In genomic region chr3:87408171-87408570, GRCm38 (mm10) we compare ENCODE assay signal across 10 mouse cellular contexts. TPM values are rescaled to one million over a fixed set of nuclear protein-coding genes. Genes with fewer than 3 reads are reported as not detected.
DNase-seq lines count a peak whose midpoint lies in the region; ATAC-seq and TF ChIP-seq lines count a peak whose summit lies in the region.
"Had no signal": no experiment of that assay in that cellular context is flagged by ENCODE, and none has a peak within 500 bp of the region (broad histone marks: within the 10 kb centered on the region; RNA-seq: fewer than 3 reads in every experiment).

No protein-coding gene starts in this region.

- no peak overlapping the region for H3K27ac ChIP-seq in ES-E14 (ENCODE audit: insufficient read depth, low read depth, low read length, poor library complexity, severe bottlenecking)
- H3K27ac ChIP-seq: neural tube, embryonic 12.5 days had no signal

- H3K4me3 ChIP-seq in ES-E14 (ENCODE audit: insufficient read depth in 1 of 2, low read depth in 1 of 2, low read length in 2 of 2, poor library complexity in 1 of 2, severe bottlenecking in 1 of 2), result no peak overlapping the region
- H3K4me3 ChIP-seq: erythroblast, embryonic 14.5 days; neural tube, embryonic 12.5 days had no signal

- no peaks in the 10 kb centered on the region for H3K36me3 ChIP-seq in ES-E14 (ENCODE audit: control insufficient read depth, insufficient read depth, low read length, poor library complexity, severe bottlenecking)
- H3K36me3 ChIP-seq: neural tube, embryonic 12.5 days had no signal

- in situ Hi-C loops in ES-E14 (cut with MboI; ENCODE audit: low sequenced_read_pairs in 2 of 2, unreplicated experiment in 2 of 2), result no loop called here

- ATAC-seq in megakaryocyte progenitor cell, adult 5-6 weeks (replicated peaks; ENCODE audit: poor library complexity), result peak; percentile 99

- H3K9me3 ChIP-seq in ES-E14 (ENCODE audit: control insufficient read depth, insufficient read depth, low read depth, low read length), result no peaks in the 10 kb centered on the region
- H3K9me3 ChIP-seq: neural tube, embryonic 12.5 days had no signal

- no peak overlapping the region for H3K9ac ChIP-seq in ES-E14 (ENCODE audit: insufficient read depth, low read depth, low read length, poor library complexity, severe bottlenecking)
- H3K9ac ChIP-seq: neural tube, embryonic 12.5 days had no signal

- DNase-seq in kidney, adult 8-10 months, result peak; percentile 4 to 10
- DNase-seq in kidney, postnatal 25 days, result no peak
- DNase-seq in ES-E14 (ENCODE audit: low read depth, low spot score), result peak; percentile 76
- DNase-seq in embryo, embryonic 9.5 days (ENCODE audit: extremely low spot score), result peak; percentile 27
- no peak for DNase-seq in right cerebral cortex, postnatal 4 days
- no peak for DNase-seq in frontal cortex, postnatal 14 days (ENCODE audit: low spot score in 2 of 2)
- DNase-seq in right cerebral cortex, postnatal 10 days (ENCODE audit: low spot score in 2 of 2), result no peak

- H3K4me1 ChIP-seq in ES-E14 (ENCODE audit: control insufficient read depth in 2 of 2, insufficient read depth in 2 of 2, low read length in 2 of 2, poor library complexity in 1 of 2), result peaks cover 0 to 12% of the 10 kb centered on the region in 2 experiments; a peak in 2 of 4 replicates
- H3K4me1 ChIP-seq: neural tube, embryonic 12.5 days had no signal

TF ChIP-seq in ES-E14, 5 proteins besides CTCF, POLR2A, EP300 and RAD21:
- TF ChIP-seq ZC3H11A (IDR thresholded peaks at IDR 0.05; ENCODE audit: borderline replicate concordance, low read depth, low read length), result no peak
- 0 out of 2 replicates have a peak, but pooled peaks have one; percentile 27 for TF ChIP-seq MAFK (IDR thresholded peaks at IDR 0.05; ENCODE audit: insufficient read depth, low read depth, low read length)
- no peak for TF ChIP-seq ZNF384 (IDR thresholded peaks at IDR 0.05; ENCODE audit: low read depth, low read length)

RNA-seq across cellular contexts. Expression of gene Fcrl5, which starts 27.4 kb away (rescaled TPM):
- 0.11 and 0.45 TPM in 2 replicates for total RNA-seq in ES-E14 (2012; rRNA removed)
- 0.05 TPM in 1 of 2 replicates, not detected in the other for total RNA-seq in megakaryocyte progenitor cell, adult 5-6 weeks (2015)
- total RNA-seq in megakaryocyte progenitor cell, adult 5-6 weeks (2017), result not detected in 2 replicates

RNA-seq across cellular contexts. Expression of gene Fcrl1, which starts 32.0 kb away (rescaled TPM):
- total RNA-seq in ES-E14 (2012; rRNA removed), result 0.27 and 0.32 TPM in 2 replicates
- total RNA-seq in megakaryocyte progenitor cell, adult 5-6 weeks (2015), result 0.49 and 1.2 TPM in 2 replicates
- total RNA-seq in megakaryocyte progenitor cell, adult 5-6 weeks (2017), result 0.12 and 0.74 TPM in 2 replicates

RNA-seq across cellular contexts. Expression of gene Cd5l, which starts 50.5 kb away (rescaled TPM):
- not detected in 2 replicates for total RNA-seq in ES-E14 (2012; rRNA removed)
- 0.20 TPM in 1 of 2 replicates, not detected in the other for total RNA-seq in megakaryocyte progenitor cell, adult 5-6 weeks (2015)
- total RNA-seq in megakaryocyte progenitor cell, adult 5-6 weeks (2017), result 0.21 and 0.88 TPM in 2 replicates

Comparison
In these comparisons a context has a peak if more than half of its experiments do, and no peak if none do; other contexts are left out.
1. DNase-seq: peak in kidney, adult 8-10 months (2 of 2), ES-E14 (single experiment) and embryo, embryonic 9.5 days (single experiment); none in kidney, postnatal 25 days (0 of 2), right cerebral cortex, postnatal 4 days (single experiment), frontal cortex, postnatal 14 days (0 of 2) and right cerebral cortex, postnatal 10 days (0 of 2).